Mouse (Mus musculus): ENCODE results near the gene Col28a1. TPM values are rescaled to one million over a fixed set of nuclear protein-coding genes. Genes with fewer than 3 reads are reported as not detected.

Col28a1 gene
- polyA plus RNA-seq (2015; fragmentation: Nextera tagmentation; extraction: Ambion mirVana): 0.75 and 1.2 TPM in 2 replicates

DNA sequence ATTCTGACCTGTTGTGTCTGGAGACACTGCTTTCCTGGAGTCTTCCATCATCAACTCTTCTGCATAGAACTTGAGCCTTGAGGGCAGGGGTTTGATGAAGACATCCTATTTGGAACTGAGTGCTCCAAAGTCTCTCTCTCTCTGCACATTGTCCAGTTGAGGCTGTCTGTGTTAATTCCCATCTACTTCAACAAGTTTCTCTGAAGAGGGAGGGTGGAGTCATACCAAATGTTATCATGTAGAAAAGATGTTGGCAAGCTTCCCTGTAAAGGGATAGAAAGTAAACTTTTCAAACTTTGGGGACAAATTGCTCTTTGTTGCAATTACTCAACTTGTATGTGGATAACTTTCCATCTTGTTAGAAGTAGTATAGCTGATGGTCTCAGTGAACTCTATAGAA lies at the start of gene Col28a1:
Col28a1 (minus strand) TSS at position 101 of the 400 bp plus-strand sequence.
- Histone ChIP-seq H3K4me1 (ENCODE audit: insufficient read depth, low read depth, low read length) (no peaks in the 10 kb centered on the region), H3K36me3 (ENCODE audit: insufficient read depth, low read length) (no peaks in the 10 kb centered on the region), H3K4me2 (replicated peaks; ENCODE audit: low read depth, low read length) (no peak within 1 kb of the TSS), H3K4me3 (ENCODE audit: low read depth, low read length) (no peak within 1 kb of the TSS), H3K27ac (ENCODE audit: low read length) (no peak within 1 kb of the TSS), H3K9ac (replicated peaks; ENCODE audit: low read depth) (no peak within 1 kb of the TSS), H3K27me3 (replicated peaks; ENCODE audit: insufficient read depth, low read length) (no peaks in the 10 kb centered on the region), H3K9me3 (ENCODE audit: low read length) (no peaks in the 10 kb centered on the region)
- DNase-seq (ENCODE audit: low spot score) (no peak), ATAC-seq (no peak)
- TF ChIP-seq EP300 (IDR thresholded peaks at IDR 0.05) (no peak), CTCF (IDR thresholded peaks at IDR 0.05) (no peak)

DNA sequence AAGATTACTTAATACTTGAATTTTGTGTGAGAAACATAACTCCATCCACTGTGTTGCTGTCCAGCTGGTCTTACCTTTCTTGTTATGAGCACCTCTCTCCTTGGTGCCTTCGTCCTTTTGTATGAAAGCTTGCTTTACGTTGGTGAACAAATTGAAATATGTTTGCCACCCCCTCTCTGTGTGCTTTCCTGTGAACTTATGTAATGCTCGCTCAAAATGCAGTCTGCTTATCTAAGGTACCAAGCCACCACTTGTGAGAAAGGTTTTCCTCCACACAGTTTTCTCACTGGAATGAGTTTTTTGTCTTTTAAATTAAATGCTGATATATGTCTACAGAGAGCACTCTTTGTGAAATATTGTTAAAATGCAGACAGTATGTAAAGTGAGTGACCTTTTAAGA lies 36.2 kb upstream of the Col28a1 start:
- Histone ChIP-seq H3K4me3 (ENCODE audit: low read depth, low read length) (no peak overlapping the region), H3K36me3 (ENCODE audit: insufficient read depth, low read length) (peaks cover 11% of the 10 kb centered on the region), H3K4me2 (replicated peaks; ENCODE audit: low read depth, low read length) (no peak overlapping the region), H3K27me3 (replicated peaks; ENCODE audit: insufficient read depth, low read length) (no peaks in the 10 kb centered on the region), H3K27ac (ENCODE audit: low read length) (no peak overlapping the region), H3K9me3 (ENCODE audit: low read length) (no peaks in the 10 kb centered on the region), H3K4me1 (ENCODE audit: insufficient read depth, low read depth, low read length) (no peaks in the 10 kb centered on the region), H3K9ac (replicated peaks; ENCODE audit: low read depth) (no peak overlapping the region)
- ATAC-seq: no peak
- no peak for DNase-seq (ENCODE audit: low spot score)
- WGBS: 85% methylated on average over 3 of the region's 3 CpGs
- TF ChIP-seq CTCF (IDR thresholded peaks at IDR 0.05): no peak
- no peak for TF ChIP-seq EP300 (IDR thresholded peaks at IDR 0.05)

- H3K9me3 ChIP-seq (ENCODE audit: low read length): no peaks in the 10 kb centered on the region
- DNase-seq (ENCODE audit: low spot score): no peak
- no peak overlapping the region for H3K4me3 ChIP-seq (ENCODE audit: low read depth, low read length)
- H3K4me1 ChIP-seq (ENCODE audit: insufficient read depth, low read depth, low read length): no peaks in the 10 kb centered on the region
- no peak overlapping the region for H3K4me2 ChIP-seq (replicated peaks; ENCODE audit: low read depth, low read length)
- no peak for ATAC-seq
- peaks cover 10% of the 10 kb centered on the region; the same call in 1 of the 2 replicates for H3K36me3 ChIP-seq (ENCODE audit: insufficient read depth, low read length)
- no peaks in the 10 kb centered on the region for H3K27me3 ChIP-seq (replicated peaks; ENCODE audit: insufficient read depth, low read length)
- 84% methylated on average over 3 of the region's 3 CpGs for WGBS
- no peak for TF ChIP-seq EP300 (IDR thresholded peaks at IDR 0.05)
- TF ChIP-seq CTCF (IDR thresholded peaks at IDR 0.05): no peak
- no peak overlapping the region for H3K9ac ChIP-seq (replicated peaks; ENCODE audit: low read depth)
- no peak overlapping the region for H3K27ac ChIP-seq (ENCODE audit: low read length)
Measured at GRCm38 (mm10) chr6:8227035-8227434, 34.6 kb upstream of the Col28a1 start.

DNA sequence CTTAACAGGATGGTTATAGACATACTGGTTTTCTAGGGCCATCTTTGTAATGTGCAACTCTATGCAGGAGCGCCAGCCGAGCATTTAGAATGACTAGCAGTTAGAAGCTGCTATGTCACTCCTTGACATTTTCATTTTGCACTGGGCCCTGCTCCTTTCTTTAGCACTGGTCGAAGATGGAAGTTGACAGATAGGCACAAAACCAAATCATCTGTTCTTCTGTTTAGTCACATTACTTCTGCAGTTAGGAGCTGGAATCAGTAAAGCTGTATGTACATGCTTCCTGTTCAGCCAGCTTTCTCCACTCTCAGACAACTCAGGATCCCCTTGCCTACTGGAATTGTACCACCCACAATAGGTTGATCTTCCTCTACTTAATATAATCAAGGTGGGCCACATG lies 18.2 kb upstream of the Col28a1 start:
- Histone ChIP-seq H3K27ac (ENCODE audit: low read length) (no peak overlapping the region), H3K9ac (replicated peaks; ENCODE audit: low read depth) (no peak overlapping the region), H3K4me1 (ENCODE audit: insufficient read depth, low read depth, low read length) (peaks cover 8% of the 10 kb centered on the region; the same call in 1 of the 2 replicates), H3K4me3 (ENCODE audit: low read depth, low read length) (no peak overlapping the region), H3K27me3 (replicated peaks; ENCODE audit: insufficient read depth, low read length) (no peaks in the 10 kb centered on the region), H3K9me3 (ENCODE audit: low read length) (no peaks in the 10 kb centered on the region), H3K36me3 (ENCODE audit: insufficient read depth, low read length) (no peaks in the 10 kb centered on the region; the same call in 1 of the 2 replicates), H3K4me2 (replicated peaks; ENCODE audit: low read depth, low read length) (no peak overlapping the region)
- WGBS: 90% methylated on average over 3 of the region's 3 CpGs
- DNase-seq (ENCODE audit: low spot score) (no peak), ATAC-seq (no peak)
- TF ChIP-seq EP300 (IDR thresholded peaks at IDR 0.05): no peak
- TF ChIP-seq CTCF (IDR thresholded peaks at IDR 0.05): no peak

GRCm38 (mm10) chr6:8209866-8210186 lies 17.4 kb upstream of the Col28a1 start:
- DNase-seq (ENCODE audit: low spot score) (no peak), ATAC-seq (no peak)
- peak overlapping the region; percentile 75 for H3K4me2 ChIP-seq (replicated peaks; ENCODE audit: low read depth, low read length)
- no peaks in the 10 kb centered on the region for H3K27me3 ChIP-seq (replicated peaks; ENCODE audit: insufficient read depth, low read length)
- H3K9ac ChIP-seq (replicated peaks; ENCODE audit: low read depth): peak overlapping the region; percentile 88
- peaks cover 8% of the 10 kb centered on the region; the same call in 1 of the 2 replicates for H3K4me1 ChIP-seq (ENCODE audit: insufficient read depth, low read depth, low read length)
- TF ChIP-seq CTCF (IDR thresholded peaks at IDR 0.05) (no peak), EP300 (IDR thresholded peaks at IDR 0.05) (no peak)
- no peaks in the 10 kb centered on the region for H3K9me3 ChIP-seq (ENCODE audit: low read length)
- no peaks in the 10 kb centered on the region for H3K36me3 ChIP-seq (ENCODE audit: insufficient read depth, low read length)
- 7% methylated on average over 10 of the region's 10 CpGs for WGBS
- H3K27ac ChIP-seq (ENCODE audit: low read length): peak overlapping the region; percentile 97
- peak overlapping the region; percentile 80 for H3K4me3 ChIP-seq (ENCODE audit: low read depth, low read length)

DNA sequence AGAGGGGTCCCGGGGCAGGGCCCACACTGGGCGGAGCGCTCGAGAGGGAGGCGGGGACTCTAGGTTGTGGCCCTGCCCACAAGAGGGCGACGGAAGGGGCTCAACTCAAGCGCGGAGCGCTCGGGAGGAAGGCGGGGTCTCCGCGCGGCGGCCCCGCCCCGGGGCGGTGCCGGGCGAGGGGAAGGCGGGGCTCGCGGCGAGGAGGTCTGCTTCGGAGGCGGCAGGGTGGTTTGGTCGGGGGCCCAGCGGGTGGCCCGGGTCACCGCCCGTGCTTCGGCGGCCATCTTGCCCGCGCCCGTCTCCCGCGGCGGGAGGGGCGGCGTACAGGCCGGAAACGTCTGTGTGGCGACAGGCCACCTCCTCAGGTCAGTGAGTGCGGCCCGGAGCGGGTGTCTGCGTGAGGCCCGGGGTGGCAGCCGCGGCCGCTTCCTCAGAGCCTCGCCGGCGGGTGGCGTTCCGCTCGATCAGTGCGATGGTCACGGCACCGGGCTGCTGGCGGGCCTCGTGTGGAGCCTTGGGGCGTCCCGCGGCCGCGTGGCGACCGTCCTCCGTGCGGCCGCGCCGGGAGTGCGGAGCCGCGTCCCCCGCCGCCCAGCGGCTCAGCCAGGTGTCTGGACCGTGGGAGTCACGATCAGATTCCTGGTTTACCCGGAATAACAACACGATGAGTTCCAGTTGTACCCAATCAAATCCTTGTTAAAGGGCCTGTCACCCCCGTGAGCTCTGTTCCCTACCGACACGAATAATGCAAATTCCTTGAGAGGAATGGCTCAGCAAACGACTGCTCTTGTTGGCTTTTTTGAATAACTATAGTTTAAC lies 16.8 kb upstream of the Col28a1 start, which contains the start of gene Mios:
Mios (plus strand) TSS at position 176 of the 819 bp plus-strand sequence.
- Histone ChIP-seq H3K4me1 (ENCODE audit: insufficient read depth, low read depth, low read length) (peaks cover 8% of the 10 kb centered on the region; the same call in 1 of the 2 replicates), H3K4me2 (replicated peaks; ENCODE audit: low read depth, low read length) (peak within 1 kb of the TSS; percentile 75), H3K9me3 (ENCODE audit: low read length) (no peaks in the 10 kb centered on the region), H3K36me3 (ENCODE audit: insufficient read depth, low read length) (no peaks in the 10 kb centered on the region), H3K27me3 (replicated peaks; ENCODE audit: insufficient read depth, low read length) (no peaks in the 10 kb centered on the region), H3K9ac (replicated peaks; ENCODE audit: low read depth) (peak within 1 kb of the TSS; percentile 88), H3K4me3 (ENCODE audit: low read depth, low read length) (peak within 1 kb of the TSS; percentile 80), H3K27ac (ENCODE audit: low read length) (peak within 1 kb of the TSS; percentile 97)
- DNase-seq (ENCODE audit: low spot score) (peak; percentile 93), ATAC-seq (peak; percentile 97)
- TF ChIP-seq EP300 (IDR thresholded peaks at IDR 0.05) (no peak), CTCF (IDR thresholded peaks at IDR 0.05) (peak; percentile 45)
- 2% methylated on average over 79 of the region's 90 CpGs for WGBS
